Mouse (Mus musculus) midbrain, embryonic 13.5 days (tissue): ENCODE results near the gene Tecpr1. TPM values are rescaled to one million over a fixed set of nuclear protein-coding genes. Genes with fewer than 3 reads are reported as not detected.

ENCODE experiments used
- ATAC-seq: fragments of 200-750 bp; cut with Nextera tagmentation; 2 replicates; pipeline ENCODE4 v1.8.0; 2017; ENCODE audit warnings: mild to moderate bottlenecking, moderate TSS enrichment, moderate library complexity
- H3K27ac ChIP-seq: fragments of 300-500 bp; sonication (generic); 2 replicates; pipeline ENCODE4 v1.5.1; 2015; ENCODE audit warnings: inconsistent platforms, mild to moderate bottlenecking, moderate library complexity
- H3K27me3 ChIP-seq: fragments of 300-500 bp; sonication (generic); 2 replicates; pipeline ENCODE4 v1.6.1; 2015; ENCODE audit warnings: mild to moderate bottlenecking, inconsistent platforms
- H3K36me3 ChIP-seq: fragments of 300-500 bp; sonication (generic); 2 replicates; pipeline ENCODE4 v1.6.1; 2015; ENCODE audit warnings: mild to moderate bottlenecking, inconsistent platforms
- H3K4me1 ChIP-seq: fragments of 300-500 bp; sonication (generic); replicated peaks from 2 replicates; pipeline ENCODE4 v1.6.1; 2015; ENCODE audit warnings: inconsistent platforms
- H3K4me2 ChIP-seq: fragments of 300-500 bp; sonication (generic); replicated peaks from 2 replicates; pipeline ENCODE4 v1.6.1; 2015; ENCODE audit warnings: moderate library complexity, mild to moderate bottlenecking, inconsistent platforms
- H3K4me3 ChIP-seq: fragments of 300-500 bp; sonication (generic); replicated peaks from 2 replicates; pipeline ENCODE4 v1.5.1; 2015; ENCODE audit warnings: mild to moderate bottlenecking, inconsistent platforms
- H3K9ac ChIP-seq: fragments of 300-500 bp; sonication (generic); replicated peaks from 2 replicates; pipeline ENCODE4 v1.6.1; 2015; ENCODE audit warnings: mild to moderate bottlenecking, inconsistent platforms
- H3K9me3 ChIP-seq: fragments of 300-500 bp; sonication (generic); 2 replicates; pipeline ENCODE4 v1.6.1; 2016; ENCODE audit warnings: mild to moderate bottlenecking, inconsistent platforms
- WGBS: fragments of 180-500 bp; shearing (Covaris S2); methylation state at CpG from one replicate; pipeline ENCODE4 v1.1.7; 2015; 5-methylcytosine and 5-hydroxymethylcytosine counted together
- polyA plus RNA-seq: library from polyadenylated mRNA; unstranded; fragments of >200 nt; fragmentation: Nextera tagmentation; extraction: Ambion mirVana; gene quantifications from 2 replicates; pipeline ENCODE4 v1.2.1, GENCODE M21; 2015

The Tecpr1 gene
- polyA plus RNA-seq, 1 experiment from 2014 or later: 44.8 TPM

DNA sequence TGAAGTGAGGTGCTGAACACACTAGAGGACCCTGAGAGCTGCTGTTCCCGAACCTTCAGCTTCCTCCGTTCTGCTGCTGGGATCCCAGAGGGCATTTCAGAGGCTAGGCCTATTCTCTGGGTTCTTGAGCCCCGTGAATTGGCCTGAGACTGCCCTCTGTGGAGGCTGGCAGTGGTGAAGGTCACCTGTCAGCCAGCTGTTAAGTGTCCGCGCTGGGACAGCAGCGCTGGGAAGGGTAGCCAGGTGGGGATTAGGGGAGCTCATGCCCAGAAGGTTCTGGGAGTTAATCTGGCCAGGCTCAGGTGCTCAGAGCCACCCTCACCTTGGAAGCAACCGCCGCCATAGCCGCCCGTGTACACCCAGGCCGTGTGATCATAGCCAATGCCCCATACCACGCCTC is 19.1 kb downstream of the Tecpr1 start:
- no peak overlapping the region for H3K4me3 ChIP-seq
- H3K9me3 ChIP-seq: no peaks in the 10 kb centered on the region; the same call in 1 of the 2 replicates
- H3K9ac ChIP-seq: no peak overlapping the region
- no peak for ATAC-seq
- peaks cover 89% of the 10 kb centered on the region for H3K36me3 ChIP-seq
- H3K4me2 ChIP-seq: no peak overlapping the region
- H3K27me3 ChIP-seq: no peaks in the 10 kb centered on the region
- H3K4me1 ChIP-seq: no peaks in the 10 kb centered on the region
- no peak overlapping the region for H3K27ac ChIP-seq
- 88% methylated on average over 12 of the region's 12 CpGs for WGBS

DNA sequence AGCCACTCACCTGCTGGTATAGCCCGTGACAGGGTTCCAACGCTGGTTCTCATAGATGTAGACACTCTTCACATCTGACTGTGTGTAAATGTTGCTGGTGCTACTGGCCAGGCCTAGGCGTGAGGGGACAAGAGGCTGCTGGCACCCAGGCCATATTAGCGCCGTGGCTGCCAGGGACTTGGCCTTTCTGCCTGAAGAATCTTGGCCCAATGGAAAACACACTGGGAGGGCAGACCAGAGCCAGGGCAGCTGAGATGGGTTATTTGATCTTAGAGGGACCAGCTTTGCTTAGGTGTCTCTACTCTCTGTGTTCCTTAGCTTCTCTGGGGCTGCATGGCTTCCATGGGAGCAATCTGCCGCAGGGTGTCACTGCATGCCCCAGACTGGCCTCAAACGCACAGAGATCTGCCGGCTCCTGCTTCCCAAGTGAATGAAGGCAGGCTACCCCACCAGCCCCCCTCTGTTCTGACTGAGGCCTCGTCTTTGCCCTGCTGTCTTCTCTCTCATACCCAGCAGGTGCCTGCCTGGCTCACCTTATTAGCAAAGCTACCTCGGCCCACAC is 19.9 kb downstream of the Tecpr1 start:
- ATAC-seq: no peak
- Histone ChIP-seq H3K4me1 (no peaks in the 10 kb centered on the region), H3K27me3 (no peaks in the 10 kb centered on the region), H3K27ac (no peak overlapping the region), H3K36me3 (peaks cover 93% of the 10 kb centered on the region), H3K9ac (no peak overlapping the region), H3K9me3 (no peaks in the 10 kb centered on the region; the same call in 1 of the 2 replicates), H3K4me3 (no peak overlapping the region), H3K4me2 (no peak overlapping the region)
- 90% methylated on average over 10 of the region's 10 CpGs for WGBS

DNA sequence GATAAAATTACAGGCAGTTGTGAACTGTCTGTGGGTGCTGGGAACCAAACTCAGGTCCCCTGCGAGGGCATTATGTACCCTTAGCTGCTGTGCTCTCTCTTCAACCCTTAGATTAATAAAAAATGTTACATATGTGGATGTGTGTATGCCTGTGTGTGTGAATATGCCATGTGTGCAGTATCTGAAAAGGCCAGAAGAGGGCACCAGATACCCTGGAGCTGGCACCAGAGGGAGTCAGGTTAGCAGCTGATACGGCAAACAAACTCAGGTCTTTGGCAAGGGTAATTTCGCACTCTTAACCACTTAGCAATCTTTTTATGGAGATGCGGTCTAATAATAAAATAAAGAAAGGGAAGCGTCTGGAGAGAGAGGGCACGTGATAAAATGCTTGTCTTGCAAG is 21.0 kb downstream of the Tecpr1 start:
- Histone ChIP-seq H3K36me3 (peaks cover 94% of the 10 kb centered on the region), H3K9me3 (no peaks in the 10 kb centered on the region; the same call in 1 of the 2 replicates), H3K4me2 (no peak overlapping the region), H3K27ac (no peak overlapping the region), H3K4me3 (no peak overlapping the region), H3K9ac (no peak overlapping the region), H3K4me1 (no peaks in the 10 kb centered on the region), H3K27me3 (no peaks in the 10 kb centered on the region)
- WGBS: 94% methylated on average over 6 of the region's 6 CpGs
- no peak for ATAC-seq

DNA sequence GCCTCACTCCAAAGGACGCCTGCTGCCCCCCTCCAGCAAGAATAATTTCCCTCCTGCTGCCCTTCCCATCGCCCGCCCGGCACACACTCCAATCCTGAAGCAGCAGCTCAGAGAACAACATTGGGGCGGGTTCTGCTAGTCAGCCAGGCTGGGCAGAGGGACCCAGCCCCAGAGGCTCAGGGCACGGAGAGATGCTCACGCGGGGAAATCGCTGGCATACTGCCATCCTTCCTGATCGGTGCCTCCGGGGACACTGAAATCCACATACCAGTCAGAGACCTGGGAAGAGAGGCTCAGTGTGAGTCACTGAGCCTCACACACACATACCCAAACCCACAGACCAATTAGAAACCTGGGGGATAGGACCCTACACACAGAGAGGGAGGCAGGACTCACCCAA is 22.8 kb downstream of the Tecpr1 start:
- Histone ChIP-seq H3K9me3 (no peaks in the 10 kb centered on the region; the same call in 1 of the 2 replicates), H3K4me3 (no peak overlapping the region), H3K27me3 (no peaks in the 10 kb centered on the region), H3K27ac (no peak overlapping the region), H3K36me3 (peaks cover 79% of the 10 kb centered on the region), H3K4me1 (no peaks in the 10 kb centered on the region), H3K4me2 (no peak overlapping the region), H3K9ac (no peak overlapping the region)
- ATAC-seq: no peak
- WGBS: 91% methylated on average over 11 of the region's 11 CpGs

DNA sequence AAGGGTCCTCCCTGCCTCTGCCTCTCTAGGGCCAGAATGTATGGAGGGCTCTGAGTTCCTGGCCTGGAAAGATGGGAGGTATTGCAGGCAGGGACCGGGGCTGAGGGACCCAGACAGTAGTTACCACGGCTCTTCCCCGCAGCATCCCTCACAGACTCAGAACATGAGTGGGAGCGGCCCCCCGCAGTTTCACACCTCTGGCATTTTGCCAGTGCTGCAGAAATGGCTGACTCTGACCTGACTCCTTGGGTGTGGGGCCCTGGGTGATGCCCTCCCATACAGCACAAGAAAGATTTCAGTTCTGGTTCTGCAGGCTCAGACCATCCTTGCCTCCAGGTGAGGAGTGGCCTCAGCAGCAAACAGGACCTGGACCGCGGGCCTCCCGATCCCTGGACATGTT is 27.8 kb downstream of the Tecpr1 start:
- no peak for ATAC-seq
- no peak overlapping the region for H3K27ac ChIP-seq
- WGBS: 91% methylated on average over 8 of the region's 8 CpGs
- no peak overlapping the region for H3K4me3 ChIP-seq
- H3K4me2 ChIP-seq: no peak overlapping the region
- no peaks in the 10 kb centered on the region for H3K27me3 ChIP-seq
- H3K9me3 ChIP-seq: no peaks in the 10 kb centered on the region
- no peak overlapping the region for H3K9ac ChIP-seq
- peaks cover 8% of the 10 kb centered on the region for H3K4me1 ChIP-seq
- H3K36me3 ChIP-seq: peaks cover 29% of the 10 kb centered on the region

DNA sequence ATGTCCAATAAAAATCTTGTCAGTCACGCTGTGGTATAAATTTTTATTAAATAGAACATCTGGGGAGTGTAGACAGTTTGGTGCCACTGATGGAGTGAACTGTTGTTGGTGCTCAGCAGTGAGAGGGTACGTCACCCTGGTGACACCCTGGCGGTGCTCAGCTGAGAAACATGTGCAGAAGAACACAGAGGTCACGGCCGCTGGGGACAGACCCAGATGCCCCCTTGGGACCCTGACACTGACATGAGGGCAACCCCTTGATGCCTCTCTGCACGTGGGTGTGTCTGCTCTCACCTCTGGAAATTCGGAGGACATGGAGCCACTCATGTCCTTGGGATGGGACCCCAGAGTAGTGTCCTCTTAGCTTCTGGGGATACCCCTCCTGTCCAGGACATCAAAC is 29.0 kb downstream of the Tecpr1 start:
- no peaks in the 10 kb centered on the region for H3K27me3 ChIP-seq
- H3K9me3 ChIP-seq: no peaks in the 10 kb centered on the region
- peaks cover 18% of the 10 kb centered on the region for H3K36me3 ChIP-seq
- H3K4me1 ChIP-seq: peaks cover 18% of the 10 kb centered on the region
- ATAC-seq: no peak
- no peak overlapping the region for H3K27ac ChIP-seq
- no peak overlapping the region for H3K4me3 ChIP-seq
- H3K4me2 ChIP-seq: no peak overlapping the region
- no peak overlapping the region for H3K9ac ChIP-seq
- 86% methylated on average over 7 of the region's 7 CpGs for WGBS

DNA sequence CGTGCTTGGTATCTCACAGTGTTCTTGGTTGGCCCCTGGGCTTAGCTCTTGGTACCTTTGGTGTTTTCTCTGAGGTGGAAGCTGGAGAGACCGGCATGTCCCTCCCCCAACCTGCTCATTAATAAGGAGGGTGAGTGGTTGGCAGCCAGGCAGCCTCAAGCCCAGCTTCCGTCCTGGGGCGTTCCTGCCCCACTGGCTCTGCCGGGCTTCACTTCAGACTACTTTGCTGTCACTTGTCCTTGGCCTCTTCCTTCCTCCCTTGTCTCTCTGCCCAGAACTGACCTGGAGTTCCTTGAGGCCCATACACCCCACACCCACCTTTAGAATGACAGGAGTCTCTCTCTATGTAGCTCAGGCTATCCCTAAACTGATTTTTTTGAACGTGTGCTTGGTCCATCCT is 30.7 kb downstream of the Tecpr1 start:
- H3K4me3 ChIP-seq: no peak overlapping the region
- no peak for ATAC-seq
- no peaks in the 10 kb centered on the region for H3K9me3 ChIP-seq
- H3K36me3 ChIP-seq: peaks cover 2% of the 10 kb centered on the region
- H3K27me3 ChIP-seq: no peaks in the 10 kb centered on the region
- H3K9ac ChIP-seq: no peak overlapping the region
- 90% methylated on average over 6 of the region's 6 CpGs for WGBS
- H3K4me1 ChIP-seq: peaks cover 18% of the 10 kb centered on the region
- H3K27ac ChIP-seq: no peak overlapping the region
- no peak overlapping the region for H3K4me2 ChIP-seq

DNA sequence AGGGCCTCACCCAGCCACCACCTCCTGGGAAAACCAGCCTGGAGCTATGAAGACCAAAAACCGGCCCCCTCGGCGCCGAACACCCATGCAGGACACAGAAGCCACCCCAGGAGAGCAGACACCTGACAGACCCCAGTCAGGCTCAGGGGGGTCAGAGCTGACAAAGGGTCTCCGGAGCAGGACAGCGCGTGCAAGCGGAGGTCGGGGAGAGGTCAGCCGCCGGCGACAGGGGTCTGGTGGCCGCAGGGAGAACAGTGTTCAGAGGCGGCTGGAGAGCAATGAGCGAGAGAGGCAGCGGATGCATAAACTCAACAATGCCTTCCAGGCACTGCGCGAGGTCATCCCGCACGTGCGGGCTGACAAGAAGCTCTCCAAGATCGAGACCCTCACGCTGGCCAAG is 32.4 kb downstream of the Tecpr1 start:
- peaks cover 18% of the 10 kb centered on the region for H3K4me1 ChIP-seq
- no peak overlapping the region for H3K4me3 ChIP-seq
- no peaks in the 10 kb centered on the region for H3K9me3 ChIP-seq
- WGBS: 48% methylated on average over 23 of the region's 23 CpGs
- 0 out of 2 replicates have a peak overlapping the region, but pooled peaks have one; percentile 33 for H3K9ac ChIP-seq
- H3K4me2 ChIP-seq: no peak overlapping the region
- H3K36me3 ChIP-seq: peaks cover 8% of the 10 kb centered on the region
- H3K27me3 ChIP-seq: no peaks in the 10 kb centered on the region
- no peak overlapping the region for H3K27ac ChIP-seq
- no peak for ATAC-seq

DNA sequence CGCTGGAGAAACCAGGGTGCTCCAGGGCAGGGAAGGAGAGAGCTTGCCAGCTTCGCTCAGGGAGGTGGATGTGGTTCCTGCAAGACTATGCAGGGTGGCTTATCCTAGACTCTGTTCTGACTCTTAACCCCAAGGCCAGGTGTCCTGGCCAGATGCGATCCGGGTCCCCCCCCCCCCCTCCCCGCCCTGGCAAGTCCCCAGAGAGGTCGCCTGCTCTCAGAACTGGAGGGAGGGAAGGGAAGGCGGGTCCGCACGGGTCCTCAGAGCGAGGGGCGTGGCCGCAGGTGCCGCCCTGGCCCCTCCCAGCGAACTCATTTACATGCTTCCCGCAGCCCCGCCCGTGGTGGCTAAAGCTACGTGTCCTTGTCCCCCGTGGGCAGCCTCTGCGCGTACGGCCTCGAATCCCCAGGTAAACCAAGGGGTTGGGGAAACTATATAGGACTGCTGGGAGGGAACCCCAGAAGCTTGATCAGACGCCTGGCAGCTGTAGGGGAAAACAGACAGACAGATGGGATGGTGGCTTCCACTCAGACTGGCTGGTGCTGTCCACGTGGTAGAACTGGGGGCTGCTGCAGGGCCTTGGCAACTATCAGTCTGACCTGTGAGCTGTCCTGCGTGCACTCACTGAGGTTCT is 33.3 kb downstream of the Tecpr1 start, which contains the start of gene Bhlha15:
TSS of gene Bhlha15 (plus strand) at position 337 of the 634 bp plus-strand sequence.
- peaks cover 18% of the 10 kb centered on the region for H3K36me3 ChIP-seq
- 6% methylated on average over 25 of the region's 26 CpGs for WGBS
- no peak within 1 kb of the TSS; the same call in 1 of the 2 replicates for H3K4me3 ChIP-seq
- no peak for ATAC-seq
- peak within 1 kb of the TSS; percentile 42; the same call in 1 of the 2 replicates for H3K9ac ChIP-seq
- peaks cover 18% of the 10 kb centered on the region for H3K4me1 ChIP-seq
- H3K4me2 ChIP-seq: peak within 1 kb of the TSS; percentile 52
- H3K27ac ChIP-seq: no peak within 1 kb of the TSS
- no peaks in the 10 kb centered on the region for H3K9me3 ChIP-seq
- H3K27me3 ChIP-seq: no peaks in the 10 kb centered on the region

DNA sequence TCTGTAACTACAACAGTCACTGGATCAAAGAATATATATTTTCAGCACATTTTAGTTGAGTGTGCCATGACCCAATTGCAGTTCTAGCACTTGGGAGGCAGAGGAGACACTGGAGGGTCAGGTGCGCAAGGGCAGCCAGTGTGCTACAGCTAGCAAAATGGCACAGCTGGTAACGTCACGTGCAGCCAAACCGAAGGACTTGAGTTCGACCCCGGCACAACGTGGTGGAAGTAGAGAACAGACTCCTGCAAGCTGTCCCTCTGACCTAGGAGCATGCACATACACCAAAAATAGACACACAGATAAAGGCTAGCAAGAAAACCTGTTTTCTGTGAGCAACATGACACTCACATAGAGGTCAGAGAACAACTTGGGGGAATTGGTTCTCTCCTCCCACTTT is 34.1 kb downstream of the Tecpr1 start:
- Histone ChIP-seq H3K9ac (no peak overlapping the region), H3K27ac (no peak overlapping the region), H3K4me1 (peaks cover 18% of the 10 kb centered on the region), H3K4me3 (no peak overlapping the region), H3K9me3 (no peaks in the 10 kb centered on the region), H3K27me3 (no peaks in the 10 kb centered on the region), H3K36me3 (peaks cover 25% of the 10 kb centered on the region), H3K4me2 (no peak overlapping the region)
- WGBS: 80% methylated on average over 7 of the region's 7 CpGs
- no peak for ATAC-seq

DNA sequence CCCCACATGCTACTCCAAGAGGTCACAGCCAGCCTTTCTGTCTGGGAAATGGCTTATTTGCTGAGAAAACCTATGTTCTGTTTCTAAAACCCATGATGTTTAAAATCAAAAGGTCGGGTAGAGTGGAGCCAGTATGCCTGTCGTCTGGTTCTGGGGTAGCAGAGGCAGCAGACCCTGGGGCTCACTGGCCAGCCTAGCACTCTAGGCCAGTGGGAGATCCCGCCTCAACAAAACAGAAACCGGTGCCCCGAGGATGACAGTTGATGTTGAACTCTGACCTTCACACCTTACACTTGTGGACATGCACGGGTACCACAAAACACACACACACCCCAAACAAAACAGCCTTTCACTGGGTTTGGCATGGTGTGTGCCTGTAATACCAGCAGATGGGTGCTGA is 35.0 kb downstream of the Tecpr1 start:
- peaks cover 18% of the 10 kb centered on the region for H3K4me1 ChIP-seq
- H3K27me3 ChIP-seq: no peaks in the 10 kb centered on the region
- WGBS: 77% methylated on average over 6 of the region's 6 CpGs
- no peak overlapping the region for H3K4me3 ChIP-seq
- H3K4me2 ChIP-seq: no peak overlapping the region
- no peak overlapping the region for H3K9ac ChIP-seq
- peaks cover 33% of the 10 kb centered on the region for H3K36me3 ChIP-seq
- ATAC-seq: no peak
- H3K9me3 ChIP-seq: no peaks in the 10 kb centered on the region
- no peak overlapping the region for H3K27ac ChIP-seq

DNA sequence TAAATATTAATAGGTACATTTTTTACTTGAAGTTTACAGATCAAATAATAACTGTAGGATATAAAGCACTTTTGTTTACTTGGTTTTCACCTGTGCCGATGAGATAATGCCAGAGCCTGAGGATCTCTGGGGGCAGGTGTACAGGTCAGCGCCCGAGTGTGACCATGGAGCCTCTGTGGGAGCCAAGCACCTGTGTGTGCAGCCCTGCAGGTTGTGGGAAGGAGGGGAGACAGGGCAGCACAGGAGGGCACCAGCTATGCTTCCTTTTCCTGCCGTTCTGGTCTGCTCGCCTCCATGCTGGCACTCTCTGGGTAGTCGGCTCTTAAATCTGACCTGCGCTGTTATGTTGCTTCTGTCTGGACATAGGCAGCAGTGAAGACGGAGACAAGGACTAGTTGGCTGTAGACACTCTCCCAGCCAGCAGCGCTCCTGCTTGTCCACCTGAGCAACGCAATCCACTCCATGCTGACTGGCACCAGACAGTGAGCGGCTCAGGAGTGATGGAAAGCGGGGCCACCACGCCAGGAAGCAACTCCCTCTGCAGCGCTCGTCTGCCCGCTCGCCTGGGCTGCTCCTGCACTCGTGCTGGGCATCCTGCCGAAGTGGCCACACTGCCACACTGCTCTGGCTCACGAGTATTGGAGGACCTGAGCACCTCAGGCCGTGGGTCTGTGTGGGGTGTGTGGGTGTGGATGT is 38.9 kb downstream of the Tecpr1 start:
- 94% methylated on average over 21 of the region's 21 CpGs for WGBS
- peaks cover 49% of the 10 kb centered on the region for H3K36me3 ChIP-seq

More for the DNA sequence above, 38.9 kb downstream of the Tecpr1 start:
- H3K4me2 ChIP-seq: no peak overlapping the region
- H3K4me1 ChIP-seq: no peaks in the 10 kb centered on the region
- no peak for ATAC-seq
- H3K9ac ChIP-seq: no peak overlapping the region
- H3K27ac ChIP-seq: no peak overlapping the region
- H3K4me3 ChIP-seq: no peak overlapping the region
- H3K27me3 ChIP-seq: no peaks in the 10 kb centered on the region
- no peaks in the 10 kb centered on the region for H3K9me3 ChIP-seq
